Mouse (Mus musculus) forebrain, postnatal 0 days (tissue): ENCODE results near the gene 3110001I22Rik. TPM values are rescaled to one million over a fixed set of nuclear protein-coding genes. Genes with fewer than 3 reads are reported as not detected.
"Not testable (repeated sequence)": the region's sequence is repeated elsewhere in the genome, so short reads cannot be mapped to it uniquely, and the experiment has no call there.

Experiments used
- ATAC-seq: fragments of 200-750 bp; cut with Nextera tagmentation; 2 replicates; pipeline ENCODE4 v1.8.0; 2017; ENCODE audit warnings: mild to moderate bottlenecking, moderate library complexity
- DNase-seq: peaks from one replicate; pipeline ENCODE4 v3.0.0-alpha.2; 2015
- H3K27ac ChIP-seq: fragments of 300-500 bp; sonication (generic); 2 replicates; pipeline ENCODE4 v1.5.1; 2014; ENCODE audit warnings: low read depth, mild to moderate bottlenecking, antibody characterized with exemption, low read length, moderate library complexity, mixed read lengths
- H3K27me3 ChIP-seq: fragments of 300-500 bp; sonication (generic); 2 replicates; pipeline ENCODE4 v1.6.1; 2014; ENCODE audit warnings: mild to moderate bottlenecking, low read length, mixed read lengths; ENCODE audit not compliant: insufficient read depth
- H3K36me3 ChIP-seq: fragments of 300-500 bp; sonication (generic); 2 replicates; pipeline ENCODE4 v1.6.1; 2014; ENCODE audit warnings: mild to moderate bottlenecking, moderate library complexity; ENCODE audit not compliant: insufficient read depth
- H3K4me1 ChIP-seq: fragments of 300-500 bp; sonication (generic); 2 replicates; pipeline ENCODE4 v1.6.1; 2014; ENCODE audit warnings: antibody characterized with exemption; ENCODE audit not compliant: insufficient read depth
- H3K4me2 ChIP-seq: fragments of 300-500 bp; sonication (generic); 2 replicates; pipeline ENCODE4 v1.6.1; 2014; ENCODE audit warnings: low read depth, mild to moderate bottlenecking, moderate library complexity
- H3K4me3 ChIP-seq: fragments of 300-500 bp; sonication (generic); 2 replicates; pipeline ENCODE4 v1.5.1; 2014; ENCODE audit warnings: low read depth, low read length, mixed read lengths
- H3K9ac ChIP-seq: fragments of 300-500 bp; sonication (generic); 2 replicates; pipeline ENCODE4 v1.6.1; 2014; ENCODE audit warnings: mild to moderate bottlenecking
- H3K9me3 ChIP-seq: fragments of 300-500 bp; sonication (generic); 2 replicates; pipeline ENCODE4 v1.6.1; 2016; ENCODE audit warnings: low read length
- CTCF ChIP-seq: sonication (generic); IDR thresholded peaks from 2 replicates; pipeline ENCODE4 v1.5.1; 2016; ENCODE audit warnings: antibody characterized with exemption, control low read depth, low read depth
- WGBS: fragments of 180-500 bp; shearing (Covaris S2); extraction: QIAGEN DNeasy Blood & Tissue Kit; methylation state at CpG from one replicate; pipeline ENCODE4 v1.1.7; 2014; 5-methylcytosine and 5-hydroxymethylcytosine counted together
- polyA plus RNA-seq: library from polyadenylated mRNA; unstranded; fragments of >200 nt; fragmentation: Nextera tagmentation; extraction: Ambion mirVana; gene quantifications from 2 replicates; pipeline ENCODE4 v1.2.1, GENCODE M21; 2015
- total RNA-seq: library from RNA; depleted of rRNA; stranded (reverse); fragments of >200 nt; gene quantifications from 2 replicates; pipeline ENCODE4 v1.2.3, GENCODE M21; 2014

3110001I22Rik gene
- total and polyA plus RNA-seq, 2 experiments from 2014 or later, result 3.6 to 5.6 TPM

DNA sequence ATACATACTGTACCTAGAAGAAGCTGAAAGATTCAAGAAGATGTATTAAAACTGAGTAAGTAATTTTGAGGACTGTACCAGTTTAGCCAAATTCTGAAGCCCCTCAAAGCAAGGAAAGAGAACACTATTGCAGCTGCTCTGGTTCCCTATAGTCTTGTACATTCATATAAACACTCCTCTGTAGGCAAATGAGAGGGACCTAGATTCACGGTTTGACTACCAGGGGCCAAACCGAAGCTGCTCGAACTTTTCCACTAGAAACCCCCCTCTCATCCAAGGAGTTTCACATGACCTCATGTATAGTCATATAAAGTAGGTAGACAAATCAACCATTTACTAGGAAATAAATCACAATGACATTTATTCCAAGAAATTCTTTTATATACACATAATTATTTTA lies 12.8 kb upstream of the 3110001I22Rik start:
- Histone ChIP-seq H3K9ac (no peak overlapping the region), H3K36me3 (peaks cover 43% of the 10 kb centered on the region), H3K27me3 (no peaks in the 10 kb centered on the region), H3K27ac (no peak overlapping the region), H3K4me1 (no peaks in the 10 kb centered on the region), H3K4me3 (no peak overlapping the region), H3K9me3 (no peaks in the 10 kb centered on the region), H3K4me2 (no peak overlapping the region)
- no peak for ATAC-seq
- TF ChIP-seq CTCF, result no peak
- WGBS, result 87% methylated on average over 3 of the region's 3 CpGs
- no peak for DNase-seq

DNA sequence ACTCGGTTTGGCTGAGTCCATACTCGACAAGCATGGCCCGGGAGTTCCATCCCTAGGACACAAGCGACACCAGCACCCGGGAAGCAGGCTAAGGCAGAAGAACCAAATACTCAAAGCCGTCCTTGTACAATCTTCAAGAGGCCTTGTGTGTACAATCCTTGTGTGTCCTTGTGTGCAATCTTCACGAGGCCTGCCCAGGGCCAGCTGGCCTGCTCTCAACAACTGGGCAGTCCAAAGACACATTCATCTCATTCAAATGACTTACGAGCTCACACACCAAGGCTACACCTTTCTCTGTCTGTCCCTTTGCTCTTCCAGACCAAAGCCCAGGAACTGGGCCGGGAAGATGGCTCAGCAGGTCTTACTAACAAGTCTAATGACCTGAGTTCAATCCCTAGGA lies 11.0 kb upstream of the 3110001I22Rik start:
- H3K4me3 ChIP-seq, result no peak overlapping the region
- DNase-seq, result no peak
- no peaks in the 10 kb centered on the region for H3K9me3 ChIP-seq

DNA sequence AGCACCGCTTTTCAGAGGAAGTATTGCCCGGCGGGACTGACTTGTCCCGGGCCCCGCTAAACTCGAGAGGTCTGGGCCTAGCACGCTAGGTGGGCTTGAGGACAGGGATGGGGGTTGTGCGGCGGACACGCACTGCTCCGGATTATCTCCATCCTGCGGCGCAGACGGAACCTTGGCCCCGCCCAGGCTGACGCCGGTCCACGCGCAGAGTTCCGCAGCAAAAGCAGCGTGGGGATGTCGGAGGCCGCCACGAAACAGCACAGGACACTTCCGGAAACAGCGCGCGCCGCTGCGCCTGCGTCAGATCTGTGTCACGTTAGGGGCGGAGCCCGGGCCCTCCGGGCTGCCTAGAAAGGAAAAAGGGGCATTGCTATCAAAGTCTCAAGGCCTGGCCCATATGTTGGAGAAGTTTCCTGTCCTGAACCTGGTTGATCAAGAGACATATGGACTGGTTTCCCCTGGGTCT lies 3.8 kb upstream of the 3110001I22Rik start, which contains the start of gene Parn:
Gene Parn (minus strand): TSS at position 293 of the 466 bp plus-strand sequence.
- peak; percentile 94 for DNase-seq
- peaks cover 13% of the 10 kb centered on the region; the same call in 1 of the 2 replicates for H3K36me3 ChIP-seq
- H3K9me3 ChIP-seq, result no peaks in the 10 kb centered on the region
- TF ChIP-seq CTCF, result no peak
- H3K4me3 ChIP-seq, result peak within 1 kb of the TSS; percentile 66
- peak; percentile 91 for ATAC-seq
- H3K4me1 ChIP-seq, result 0 out of 2 replicates have a peak, but pooled peaks cover 6% of the 10 kb centered on the region
- peak within 1 kb of the TSS; percentile 60 for H3K27ac ChIP-seq
- peak within 1 kb of the TSS; percentile 77 for H3K9ac ChIP-seq
- H3K4me2 ChIP-seq, result peak within 1 kb of the TSS; percentile 88
- under 1% methylated on average over 35 of the region's 35 CpGs for WGBS
- no peaks in the 10 kb centered on the region for H3K27me3 ChIP-seq

More for the DNA sequence above, 11.0 kb upstream of the 3110001I22Rik start:
- no peak overlapping the region for H3K9ac ChIP-seq
- no peaks in the 10 kb centered on the region for H3K27me3 ChIP-seq
- no peak for TF ChIP-seq CTCF
- peaks cover 45% of the 10 kb centered on the region for H3K36me3 ChIP-seq
- no peak for ATAC-seq
- 94% methylated on average over 9 of the region's 9 CpGs for WGBS
- no peaks in the 10 kb centered on the region for H3K4me1 ChIP-seq
- H3K27ac ChIP-seq, result no peak overlapping the region
- H3K4me2 ChIP-seq, result no peak overlapping the region

DNA sequence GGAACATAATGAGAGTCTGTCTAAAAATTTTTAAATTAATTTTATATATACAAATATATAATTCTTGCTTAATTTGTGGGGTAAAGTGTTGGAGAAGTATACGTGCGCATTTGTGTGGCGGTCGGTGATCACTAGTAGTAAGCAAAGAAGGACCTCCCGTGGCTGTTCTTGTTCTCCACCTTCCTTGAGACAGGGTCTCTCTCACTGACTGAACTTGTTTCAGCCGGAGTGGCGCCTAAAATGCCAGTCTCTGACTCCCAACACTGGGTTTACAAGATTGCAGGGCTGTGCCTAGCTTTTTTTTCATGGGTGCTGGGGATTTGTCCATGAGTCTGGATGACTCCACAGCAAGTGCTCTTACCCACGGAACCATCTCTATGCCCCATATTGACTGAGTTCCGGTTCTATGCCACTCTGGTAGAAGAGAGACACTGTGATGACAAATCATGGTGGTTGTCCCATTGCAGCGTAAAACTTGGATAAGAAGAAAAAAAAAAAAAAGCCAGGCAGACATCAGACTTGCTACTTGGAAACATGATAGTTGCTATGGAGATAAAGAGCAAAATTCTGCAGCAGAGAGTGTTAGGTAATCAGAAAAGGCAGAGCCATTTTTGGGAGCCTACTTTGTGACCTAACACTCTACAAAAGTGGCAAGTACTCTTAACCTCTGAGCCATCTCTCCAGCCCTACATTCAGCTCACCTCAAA lies 3.2 kb upstream of the 3110001I22Rik start:
- Histone ChIP-seq H3K9ac (no peak overlapping the region), H3K4me1 (0 out of 2 replicates have a peak, but pooled peaks cover 8% of the 10 kb centered on the region)
- ATAC-seq, result no peak

DNA sequence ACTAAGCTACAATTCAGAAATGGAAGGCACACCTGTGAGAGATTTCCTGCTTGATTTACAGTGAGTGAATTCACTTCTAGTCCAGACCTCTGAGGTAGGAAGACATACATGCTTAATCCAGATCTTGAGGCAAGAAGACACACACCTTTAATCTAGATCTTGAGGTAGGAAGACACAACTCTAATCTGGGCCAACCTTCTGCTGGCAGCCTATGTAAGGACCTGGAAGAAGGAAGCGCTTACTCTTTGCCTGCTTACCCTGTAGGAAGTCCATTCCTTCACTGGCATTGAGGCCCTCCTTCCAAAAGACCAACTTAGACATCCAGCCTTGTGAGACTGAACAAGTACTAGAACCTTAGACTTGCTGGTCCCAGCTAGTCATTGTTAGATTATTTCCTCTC lies 2.4 kb upstream of the 3110001I22Rik start:
- Histone ChIP-seq H3K4me3 (no peak overlapping the region), H3K4me1 (0 out of 2 replicates have a peak, but pooled peaks cover 8% of the 10 kb centered on the region), H3K36me3 (peaks cover 8% of the 10 kb centered on the region; the same call in 1 of the 2 replicates), H3K4me2 (no peak overlapping the region), H3K27ac (no peak overlapping the region), H3K9ac (no peak overlapping the region), H3K9me3 (no peaks in the 10 kb centered on the region), H3K27me3 (no peaks in the 10 kb centered on the region)
- 94% methylated on average over 1 of the region's 1 CpGs for WGBS
- DNase-seq (no peak), ATAC-seq (no peak)
- no peak for TF ChIP-seq CTCF

More for the DNA sequence above, 3.2 kb upstream of the 3110001I22Rik start:
- H3K4me3 ChIP-seq, result peak overlapping the region; percentile 66
- no peaks in the 10 kb centered on the region for H3K9me3 ChIP-seq
- peak overlapping the region; percentile 60 for H3K27ac ChIP-seq
- no peak for TF ChIP-seq CTCF
- peak overlapping the region; percentile 88 for H3K4me2 ChIP-seq
- WGBS, result 79% methylated on average over 10 of the region's 10 CpGs
- peaks cover 9% of the 10 kb centered on the region; the same call in 1 of the 2 replicates for H3K36me3 ChIP-seq
- no peak for DNase-seq
- no peaks in the 10 kb centered on the region for H3K27me3 ChIP-seq

DNA sequence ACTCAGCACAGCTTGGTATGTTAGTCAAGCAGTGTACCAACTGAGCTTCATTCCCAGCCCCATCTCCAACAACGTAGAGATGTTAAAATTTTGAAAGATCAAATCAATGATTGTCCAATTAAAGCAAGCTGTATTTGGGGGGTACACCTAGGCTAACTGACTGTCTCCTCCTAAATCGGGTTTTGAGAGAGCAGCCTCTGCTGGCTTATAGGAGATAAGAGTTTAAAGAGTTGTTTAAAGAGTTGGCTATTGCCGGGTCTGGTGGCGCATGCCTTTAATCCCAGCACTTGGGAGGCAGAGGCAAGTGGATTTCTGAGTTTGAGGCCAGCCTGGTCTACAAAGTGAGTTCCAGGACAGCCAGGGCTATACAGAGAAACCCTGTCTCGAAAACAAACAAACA lies 833 bp upstream of the 3110001I22Rik start:
- not testable (repeated sequence) for H3K27ac ChIP-seq, ATAC-seq, H3K9me3 ChIP-seq, DNase-seq, H3K4me1 ChIP-seq, H3K36me3 ChIP-seq, H3K9ac ChIP-seq, H3K27me3 ChIP-seq
- peak overlapping the region; percentile 82; the same call in 1 of the 2 replicates for H3K4me3 ChIP-seq
- peak overlapping the region; percentile 74; the same call in 1 of the 2 replicates for H3K4me2 ChIP-seq
- 75% methylated on average over 5 of the region's 5 CpGs for WGBS

DNA sequence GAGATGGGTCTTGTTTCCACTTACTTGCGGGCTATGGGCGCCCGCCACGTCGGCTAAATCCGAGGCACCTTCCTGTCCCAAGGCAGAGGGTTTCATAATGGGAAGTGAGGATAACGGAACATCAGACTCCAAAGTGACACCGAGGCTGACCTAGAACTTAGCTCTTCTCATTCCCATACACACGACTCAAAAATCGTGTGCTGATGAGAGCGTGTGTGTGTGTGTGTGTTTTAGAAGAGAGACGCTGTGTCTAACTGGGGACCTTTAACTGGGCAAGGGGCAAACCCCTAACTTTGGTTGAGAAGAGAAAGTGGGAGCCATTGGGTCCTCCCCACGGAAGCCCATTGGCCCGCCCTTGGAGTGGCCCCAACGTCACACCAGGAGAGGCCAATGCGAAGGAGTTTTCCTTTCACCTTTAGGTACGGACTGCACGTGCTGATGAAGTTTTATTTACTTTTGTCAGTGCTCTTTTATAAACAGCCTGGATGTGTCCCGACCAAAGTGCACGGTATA lies 713 bp downstream of the 3110001I22Rik start:
- ATAC-seq (peak; percentile 25), DNase-seq (peak; percentile 56)
- Histone ChIP-seq H3K4me3 (peak overlapping the region; percentile 82), H3K27me3 (no peaks in the 10 kb centered on the region), H3K4me1 (0 out of 2 replicates have a peak, but pooled peaks cover 8% of the 10 kb centered on the region), H3K9me3 (no peaks in the 10 kb centered on the region), H3K9ac (peak overlapping the region; percentile 91), H3K4me2 (peak overlapping the region; percentile 74), H3K27ac (peak overlapping the region; percentile 83), H3K36me3 (peaks cover 9% of the 10 kb centered on the region; the same call in 1 of the 2 replicates)
- TF ChIP-seq CTCF, result no peak
- under 1% methylated on average over 20 of the region's 20 CpGs for WGBS
